Mouse (Mus musculus) olfactory bulb, adult 2 months (tissue): Measurements from ENCODE around the gene Spock1.

Experiments
- CTCF ChIP-seq: fragments of 200-500 bp; IDR thresholded peaks from 2 replicates; pipeline ENCODE4 v1.5.1; 2012; ENCODE audit warnings: low read depth, mild to moderate bottlenecking, low read length, moderate library complexity; ENCODE audit not compliant: insufficient read depth
- POLR2A ChIP-seq: fragments of 200-500 bp; IDR thresholded peaks from 2 replicates; pipeline ENCODE4 v1.6.1; 2012; ENCODE audit warnings: mild to moderate bottlenecking, low read depth, low read length, moderate library complexity; ENCODE audit not compliant: insufficient read depth

DNA sequence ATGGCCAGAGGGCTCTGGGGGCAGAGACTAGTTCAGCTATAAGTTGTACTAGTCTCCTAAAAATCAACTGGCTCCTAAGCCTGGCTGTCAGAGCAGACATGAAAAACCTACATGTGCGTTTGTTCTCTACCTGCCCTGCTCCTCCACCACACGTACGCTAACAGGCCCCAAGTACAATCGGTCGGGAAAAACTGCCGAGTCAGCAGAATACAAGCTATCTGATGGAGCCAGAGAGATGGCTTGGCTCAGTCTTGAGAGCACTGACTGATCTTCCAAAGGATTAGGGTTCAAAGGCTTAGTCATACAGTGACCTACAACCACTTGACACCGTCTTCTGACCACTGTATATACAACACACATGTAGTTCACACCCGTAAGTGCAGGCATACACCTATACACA is 339.7 kb downstream of the Spock1 start:
- no peak for TF ChIP-seq CTCF
- no peak for TF ChIP-seq POLR2A
